Mouse (Mus musculus) cerebellum, adult 2 months (tissue): Measurements from ENCODE around the gene Adcy9.

Experiments
- CTCF ChIP-seq: fragments of 200-500 bp; IDR thresholded peaks from 2 replicates; pipeline ENCODE4 v1.5.1; 2011; ENCODE audit warnings: low read depth, mild to moderate bottlenecking, control low read depth, low read length, moderate library complexity, borderline replicate concordance; ENCODE audit not compliant: insufficient read depth
- POLR2A ChIP-seq: fragments of 200-500 bp; IDR thresholded peaks from 2 replicates; pipeline ENCODE4 v1.6.1; 2011; ENCODE audit warnings: low read length, control low read depth, borderline replicate concordance; ENCODE audit not compliant: insufficient read depth

DNA sequence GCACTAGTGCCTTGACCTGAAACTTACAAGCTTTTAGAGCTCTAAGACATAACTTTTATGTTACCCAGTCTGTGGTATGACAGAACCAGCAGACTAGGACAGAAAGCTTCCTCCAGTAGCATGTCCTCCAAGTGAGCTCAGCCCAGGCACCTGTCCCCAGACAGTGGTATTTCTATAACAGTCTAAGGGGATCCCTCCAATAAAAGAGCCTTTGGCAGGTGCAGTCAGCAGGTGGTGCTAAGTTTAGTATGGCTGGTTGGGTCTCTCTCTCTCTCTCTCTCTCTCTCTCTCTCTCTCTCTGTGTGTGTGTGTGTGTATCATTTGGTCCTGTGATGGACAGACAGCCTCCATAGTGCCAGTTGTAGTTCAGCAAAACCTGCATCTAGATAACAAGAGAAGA is 95.3 kb downstream of the Adcy9 start:
- TF ChIP-seq CTCF (no peak), POLR2A (no peak)
